Mouse (Mus musculus) stomach, postnatal 0 days (tissue): ENCODE results near the gene Kif1c.

Experiments
- CTCF ChIP-seq: IDR thresholded peaks from 2 replicates; pipeline ENCODE4 v1.5.1; 2016; ENCODE audit warnings: antibody characterized with exemption, low read depth, mild to moderate bottlenecking, moderate library complexity
- EP300 ChIP-seq: optimal IDR thresholded peaks from 2 replicates; pipeline ENCODE3; 2016; ENCODE audit warnings: antibody characterized with exemption

- no peak for TF ChIP-seq CTCF
- TF ChIP-seq EP300, result no peak
Measured at GRCm38 (mm10) chr11:70742117-70742516, 41.8 kb downstream of the Kif1c start.
